Mouse (Mus musculus): ENCODE data around the gene Ppfibp2.

GRCm38 (mm10) chr7:107708491-107709112, 113.6 kb downstream of the Ppfibp2 start:
- TF ChIP-seq FLI1 (IDR thresholded peaks at IDR 0.05; ENCODE audit: low read length) (no peak), GATA1 (IDR thresholded peaks at IDR 0.05; ENCODE audit: borderline replicate concordance, low read length) (no peak)
